Mouse (Mus musculus): ENCODE measurements around the gene Rel. TPM values are rescaled to one million over a fixed set of nuclear protein-coding genes. Genes with fewer than 3 reads are reported as not detected.

Rel gene
- polyA plus RNA-seq, 1 experiment from 2014 or later: 0.39 TPM

Other genes with a start within 250 kb of the Rel start
- not detected in 2 replicates for gene 1700093K21Rik, start 249.8 kb downstream of the Rel start, polyA plus RNA-seq (2015; fragmentation: Nextera tagmentation; extraction: Ambion mirVana)
- 138 and 150 TPM in 2 replicates for gene 0610010F05Rik, start 137.3 kb downstream of the Rel start, polyA plus RNA-seq (2015; fragmentation: Nextera tagmentation; extraction: Ambion mirVana)
- 11.5 and 12.1 TPM in 2 replicates for gene Pus10, start 105.3 kb downstream of the Rel start, polyA plus RNA-seq (2015; fragmentation: Nextera tagmentation; extraction: Ambion mirVana)
- gene Pex13, start 105.0 kb downstream of the Rel start, polyA plus RNA-seq (2015; fragmentation: Nextera tagmentation; extraction: Ambion mirVana): 34.1 and 37.0 TPM in 2 replicates
- gene Papolg, start 124.3 kb upstream of the Rel start, polyA plus RNA-seq (2015; fragmentation: Nextera tagmentation; extraction: Ambion mirVana): 21.5 and 22.7 TPM in 2 replicates

Measured in midbrain, embryonic 16.5 days (tissue).